Mouse (Mus musculus): Measurements from ENCODE around the gene Fnd3c2.
A peak's percentile ranks its signal among the peaks of the same experiment; 100 is the strongest.
"Not testable (repeated sequence)": the region's sequence is repeated elsewhere in the genome, so short reads cannot be mapped to it uniquely, and the experiment has no call there.

The Fnd3c2 gene

GRCm38 (mm10) chrX:106255276-106255675 lies at the start of gene Fnd3c2:
Gene Fnd3c2, minus strand, starts transcription at chrX:106255376.
- no peak for DNase-seq (ENCODE audit: low read depth)

- DNase-seq (ENCODE audit: low read depth), result no peak
Observed at GRCm38 (mm10) chrX:106284441-106284840, 29.3 kb upstream of the Fnd3c2 start.

- DNase-seq (ENCODE audit: low read depth), result no peak
Observed at GRCm38 (mm10) chrX:106221058-106221457, 34.1 kb downstream of the Fnd3c2 start, which contains the start of gene Taf9b. Gene Taf9b, minus strand, starts transcription at chrX:106221158.

- DNase-seq (ENCODE audit: low read depth), result peak; percentile 54
Observed at GRCm38 (mm10) chrX:106219171-106220032, 35.8 kb downstream of the Fnd3c2 start.

- no peak for DNase-seq (ENCODE audit: low read depth)
Observed at GRCm38 (mm10) chrX:106209100-106209499, 46.1 kb downstream of the Fnd3c2 start.

GRCm38 (mm10) chrX:106198904-106199303 lies 56.3 kb downstream of the Fnd3c2 start:
- no peak for DNase-seq (ENCODE audit: low read depth)

GRCm38 (mm10) chrX:106197308-106197707 lies 57.9 kb downstream of the Fnd3c2 start:
- no peak for DNase-seq (ENCODE audit: low read depth)

GRCm38 (mm10) chrX:106194361-106194760 lies 60.8 kb downstream of the Fnd3c2 start:
- not testable (repeated sequence) for DNase-seq (ENCODE audit: low read depth)

GRCm38 (mm10) chrX:106190091-106190490 lies 65.1 kb downstream of the Fnd3c2 start:
- no peak for DNase-seq (ENCODE audit: low read depth)

GRCm38 (mm10) chrX:106189356-106189755 lies 65.8 kb downstream of the Fnd3c2 start:
- no peak for DNase-seq (ENCODE audit: low read depth)

GRCm38 (mm10) chrX:106187737-106188136 lies 67.4 kb downstream of the Fnd3c2 start:
- no peak for DNase-seq (ENCODE audit: low read depth)

- DNase-seq (ENCODE audit: low read depth), result peak; percentile 81
Observed at GRCm38 (mm10) chrX:106186713-106187649, 68.2 kb downstream of the Fnd3c2 start, which contains the start of gene Pgk1. Gene Pgk1, plus strand, starts transcription at chrX:106187100.

GRCm38 (mm10) chrX:106185706-106186105 lies 69.5 kb downstream of the Fnd3c2 start:
- DNase-seq (ENCODE audit: low read depth), result no peak

Measured in c-Kit-positive CD71-positive TER-119-negative erythroid progenitor cells, embryonic 14.5 days (primary cell).